Mouse (Mus musculus) forelimb bud, embryonic 11.5 days (tissue): Measurements from ENCODE around the gene Atp8b3.

Experiments used
- DNase-seq: peaks from one replicate; pipeline ENCODE4 v3.0.0-alpha.2; 2012; ENCODE audit warnings: low read depth, low spot score

Atp8b3 gene

GRCm38 (mm10) chr10:80538710-80539394 is at the start of gene Atp8b3:
Atp8b3 (minus strand) TSS chr10:80539124.
- peak; percentile 64 for DNase-seq

GRCm38 (mm10) chr10:80587305-80587657 is 48.4 kb upstream of the Atp8b3 start:
- no peak for DNase-seq

- no peak for DNase-seq
These were observed 47.7 kb upstream of the Atp8b3 start for GRCm38 (mm10) chr10:80586407-80587304.

GRCm38 (mm10) chr10:80585581-80585980 is 46.7 kb upstream of the Atp8b3 start:
- no peak for DNase-seq

GRCm38 (mm10) chr10:80584642-80585552 is 46.0 kb upstream of the Atp8b3 start:
- no peak for DNase-seq

GRCm38 (mm10) chr10:80584045-80584488 is 45.1 kb upstream of the Atp8b3 start:
- no peak for DNase-seq

- DNase-seq = no peak
These were observed 44.1 kb upstream of the Atp8b3 start for GRCm38 (mm10) chr10:80583047-80583446.

- DNase-seq = peak; percentile 67
These were observed 40.0 kb upstream of the Atp8b3 start for GRCm38 (mm10) chr10:80578911-80579310.

GRCm38 (mm10) chr10:80578131-80578750 is 39.3 kb upstream of the Atp8b3 start:
- DNase-seq = peak; percentile 83

- peak; percentile 92 for DNase-seq
These were observed 38.5 kb upstream of the Atp8b3 start, which contains the start of gene Klf16 for GRCm38 (mm10) chr10:80577195-80578130. Klf16 (minus strand) TSS chr10:80577321.

GRCm38 (mm10) chr10:80576351-80577194 is 37.6 kb upstream of the Atp8b3 start:
- DNase-seq = no peak

- no peak for DNase-seq
These were observed 37.0 kb upstream of the Atp8b3 start for GRCm38 (mm10) chr10:80575925-80576324.

GRCm38 (mm10) chr10:80574896-80575295 is 36.0 kb upstream of the Atp8b3 start:
- DNase-seq = no peak

- no peak for DNase-seq
These were observed 35.0 kb upstream of the Atp8b3 start for GRCm38 (mm10) chr10:80573944-80574343.

- no peak for DNase-seq
These were observed 33.6 kb upstream of the Atp8b3 start for GRCm38 (mm10) chr10:80572477-80572876.

GRCm38 (mm10) chr10:80570871-80571836 is 32.2 kb upstream of the Atp8b3 start:
- peak; percentile 35 for DNase-seq

- DNase-seq = no peak
These were observed 31.5 kb upstream of the Atp8b3 start for GRCm38 (mm10) chr10:80570419-80570818.

- DNase-seq = peak; percentile 32
These were observed 30.7 kb upstream of the Atp8b3 start for GRCm38 (mm10) chr10:80569664-80570066.
